Mouse (Mus musculus) CH12F3 (cell line): ENCODE measurements around the gene Traf5.

Source experiments
- in situ Hi-C: fragments of 300-500 bp; cut with MboI; formaldehyde crosslinking; loops from 2 replicates; pipeline ENCODE4 v1.14.3; 2020; ENCODE audit warnings: low sequenced_read_pairs

Traf5 gene

DNA sequence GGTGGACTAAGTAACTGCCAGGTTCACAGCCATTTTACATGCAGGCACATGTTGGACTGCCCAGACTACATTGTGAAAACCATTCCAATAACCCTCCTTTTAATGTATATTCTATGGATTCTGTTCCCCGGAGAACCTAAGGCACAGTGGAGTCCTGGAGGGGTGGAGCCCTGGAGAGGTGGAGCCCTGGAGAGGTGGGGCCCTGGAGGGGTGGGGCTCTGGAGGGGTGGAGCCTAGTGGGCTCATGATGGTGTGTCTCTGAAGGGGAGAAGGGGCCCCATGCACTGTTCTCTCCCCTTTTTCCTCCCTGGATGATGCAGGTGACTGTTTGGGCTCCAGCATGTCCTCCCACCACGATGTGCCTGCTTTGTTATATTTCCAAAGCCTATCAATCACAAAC lies 24.2 kb downstream of the Traf5 start:
- in situ Hi-C loops = no loop called here

DNA sequence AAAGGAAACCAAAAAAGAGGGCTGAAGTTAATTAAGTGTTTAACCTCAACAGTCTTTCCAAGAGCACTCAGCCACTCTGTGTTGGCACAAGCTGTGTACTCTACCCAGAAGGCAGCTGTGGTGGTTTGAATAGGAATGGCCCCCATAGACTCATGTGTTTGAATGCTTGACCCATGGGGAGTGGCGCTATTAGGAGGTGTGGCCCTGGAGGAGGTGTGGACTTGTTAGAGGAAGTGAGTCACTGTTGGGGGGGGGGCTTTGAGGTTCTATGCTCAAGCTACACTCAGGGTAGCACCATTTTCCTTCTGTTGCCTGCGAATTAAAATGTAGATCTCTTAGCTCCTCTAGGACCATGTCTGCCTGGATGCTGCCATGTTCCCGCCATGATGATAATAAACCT lies 25.4 kb downstream of the Traf5 start:
- in situ Hi-C loops = no loop called here

DNA sequence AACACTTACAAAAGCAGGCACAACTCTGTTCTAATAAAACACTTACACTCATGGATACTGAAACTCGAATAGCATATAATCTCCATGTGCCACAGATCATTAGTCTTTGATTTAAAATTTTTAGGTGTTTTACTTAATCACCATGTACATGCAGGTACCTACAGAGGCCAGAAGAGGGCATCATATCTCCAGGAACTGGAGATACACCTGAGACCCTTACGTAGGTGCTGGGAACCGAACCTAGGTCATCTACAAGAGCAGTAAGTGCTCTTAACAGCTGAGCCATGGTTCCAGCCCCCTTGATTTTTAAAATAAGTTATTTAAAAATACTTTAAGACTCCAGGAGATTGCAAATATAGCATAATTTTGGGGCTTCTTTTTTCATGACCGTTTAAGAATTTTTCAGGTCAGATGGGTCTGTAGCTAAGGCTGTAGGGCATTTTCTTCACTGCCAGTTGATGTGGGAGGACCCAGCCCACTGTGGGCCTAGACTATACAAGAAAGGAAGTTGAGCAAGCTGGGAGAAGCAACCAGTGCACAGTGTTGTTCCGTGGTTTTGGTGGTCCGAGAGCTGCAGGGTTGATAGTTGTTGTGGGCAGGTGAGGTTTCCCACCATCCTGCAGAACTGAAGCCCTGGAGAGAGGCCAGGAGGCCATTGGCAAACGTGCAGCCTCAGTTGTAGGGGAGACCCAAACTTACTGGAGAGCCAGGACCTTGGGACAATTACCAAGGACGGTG lies 29.0 kb downstream of the Traf5 start:
- in situ Hi-C loops = no loop called here

DNA sequence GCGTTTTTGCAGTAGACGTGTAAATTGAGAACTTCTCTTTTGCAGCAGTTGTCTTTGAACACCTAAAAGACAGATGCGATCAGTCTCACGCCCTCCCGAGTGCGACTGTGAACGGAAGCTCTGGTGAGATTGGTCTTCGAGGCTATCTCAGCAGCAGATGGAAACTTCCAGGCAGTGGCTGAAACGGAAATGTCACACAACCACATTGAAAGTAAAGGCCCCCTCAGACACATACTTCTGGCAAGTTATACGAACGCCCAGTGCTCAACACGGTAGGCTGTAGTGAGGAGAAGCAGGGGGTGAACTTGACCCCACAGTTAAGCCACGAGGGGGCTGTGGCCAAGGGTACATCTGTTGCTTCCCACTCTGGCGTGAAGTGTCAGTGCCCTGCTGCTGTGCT lies 29.7 kb downstream of the Traf5 start:
- in situ Hi-C loops = no loop called here

DNA sequence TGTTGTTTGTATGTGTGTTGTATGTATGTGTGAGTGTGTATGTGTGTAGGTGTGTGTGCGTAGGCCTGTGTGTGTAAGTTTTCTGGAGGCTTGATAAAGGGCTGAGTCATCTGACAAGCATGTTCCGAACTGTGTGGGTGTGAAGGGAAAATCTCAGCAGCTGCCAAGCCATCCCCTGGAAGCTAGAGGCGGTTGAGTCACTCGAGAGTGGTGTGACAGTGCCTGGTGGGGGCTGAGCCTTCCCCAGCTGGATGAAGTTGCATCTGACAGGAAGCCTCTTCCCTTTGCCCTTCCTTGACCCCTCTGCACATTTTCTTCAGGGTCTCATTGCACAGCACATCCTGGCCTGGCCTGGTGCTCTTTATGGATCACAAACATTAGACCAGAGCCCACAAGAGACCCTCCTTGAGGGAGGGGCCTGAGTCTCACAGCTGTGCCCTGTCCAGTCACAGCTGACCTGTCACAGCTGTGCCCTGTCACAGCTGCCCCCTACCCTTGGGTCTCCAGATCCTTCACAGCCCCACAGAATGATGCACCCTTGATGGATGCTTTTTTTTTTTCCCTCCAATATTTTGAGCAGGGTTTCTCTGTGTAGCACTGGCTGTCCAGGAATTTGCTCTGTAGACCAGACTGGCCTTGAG lies 30.6 kb downstream of the Traf5 start:
- in situ Hi-C loops = no loop called here

DNA sequence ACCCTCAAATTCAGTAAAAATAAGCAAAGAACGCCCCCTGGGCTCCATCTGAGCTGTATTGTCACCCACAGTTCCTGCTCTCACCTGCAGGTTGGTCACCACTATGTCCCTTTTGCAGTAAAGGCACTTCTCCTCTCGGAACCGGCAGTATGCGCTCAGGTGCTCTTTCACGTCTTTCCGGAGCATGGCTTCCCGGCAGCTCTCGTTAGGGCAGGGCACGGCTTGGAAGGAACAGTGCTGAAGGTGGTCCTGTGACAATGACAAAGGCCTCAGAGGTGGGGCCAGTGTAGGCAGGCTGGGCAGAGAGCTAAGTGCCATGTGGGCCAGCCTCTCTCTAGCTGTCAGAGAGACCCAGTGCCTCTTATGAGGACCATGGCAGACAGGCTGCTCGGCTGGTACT lies 33.4 kb downstream of the Traf5 start:
- in situ Hi-C loops = no loop called here

DNA sequence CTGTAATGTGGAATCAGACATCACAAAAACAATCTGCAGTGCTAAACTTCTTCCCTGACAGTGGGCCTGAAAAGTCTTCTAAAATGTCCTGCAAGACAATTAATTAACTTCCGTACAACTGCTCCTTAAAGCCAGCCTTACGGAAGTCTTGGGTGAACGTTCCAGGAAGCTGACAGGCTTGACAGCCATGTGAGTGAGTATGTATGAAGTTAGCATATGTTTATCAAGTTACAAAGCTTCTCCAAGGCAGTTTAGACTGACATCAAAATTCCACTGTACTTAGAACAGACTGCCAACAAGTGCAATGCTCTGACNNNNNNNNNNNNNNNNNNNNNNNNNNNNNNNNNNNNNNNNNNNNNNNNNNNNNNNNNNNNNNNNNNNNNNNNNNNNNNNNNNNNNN lies 38.6 kb downstream of the Traf5 start:
- in situ Hi-C loops = no loop called here

DNA sequence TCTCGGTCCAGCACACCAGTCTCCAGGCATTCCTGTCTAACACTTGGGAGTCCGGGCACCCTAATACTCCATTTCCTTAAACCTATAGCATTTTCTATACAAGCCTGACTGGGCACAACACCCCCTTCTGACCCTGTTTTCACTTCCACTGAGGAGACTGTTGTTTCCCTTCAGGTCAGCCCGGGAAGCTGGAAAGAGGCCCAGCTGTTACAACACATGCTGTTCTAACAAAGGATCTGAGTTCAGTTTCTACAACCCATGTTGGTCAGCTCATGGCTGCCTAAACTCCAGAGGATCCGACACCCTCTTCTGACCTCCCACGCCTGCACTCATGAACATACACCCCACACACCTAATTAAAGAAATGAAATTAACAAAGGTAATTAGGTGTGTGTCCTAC lies 39.4 kb downstream of the Traf5 start:
- in situ Hi-C loops = no loop called here

DNA sequence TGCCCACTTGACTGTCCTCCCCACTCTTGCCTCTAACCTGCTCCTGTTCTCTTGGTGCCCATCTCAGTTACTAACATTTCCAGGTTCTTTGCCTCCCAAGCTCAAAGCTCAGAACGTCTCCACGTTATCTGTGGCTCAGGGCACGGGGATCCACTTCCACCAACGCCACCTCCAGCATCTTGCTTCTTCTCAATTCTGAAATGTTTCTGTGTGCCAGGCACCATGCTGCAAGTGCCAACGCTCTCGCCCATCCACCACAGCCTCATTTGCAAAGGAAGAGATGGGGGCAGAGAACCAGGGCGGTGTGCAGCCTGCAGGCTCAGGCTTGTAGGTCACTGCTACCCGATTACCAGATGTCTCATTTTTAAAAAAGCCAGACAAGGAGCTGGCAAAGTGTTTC lies 39.9 kb downstream of the Traf5 start:
- in situ Hi-C loops = no loop called here

DNA sequence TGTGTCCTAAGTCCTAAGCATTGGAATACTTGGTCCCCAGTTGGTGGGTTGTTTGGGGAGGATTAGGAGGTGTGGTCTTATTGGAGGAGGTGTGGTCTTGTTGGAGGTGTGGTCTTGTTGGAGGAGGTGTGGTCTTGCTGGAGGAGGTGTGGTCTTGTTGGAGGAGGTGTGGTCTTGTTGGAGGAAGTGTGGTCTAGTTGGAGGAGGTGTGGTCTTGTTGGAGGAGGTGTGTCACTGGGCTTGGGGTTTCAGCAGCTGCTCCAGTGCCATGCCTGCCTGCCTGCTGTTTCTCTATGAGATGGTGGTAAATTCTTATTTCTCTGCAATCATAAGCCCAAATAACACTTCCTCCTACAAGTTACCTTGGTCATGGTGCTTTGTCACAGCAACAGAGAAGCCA lies 93.3 kb downstream of the Traf5 start:
- in situ Hi-C loops = no loop called here

DNA sequence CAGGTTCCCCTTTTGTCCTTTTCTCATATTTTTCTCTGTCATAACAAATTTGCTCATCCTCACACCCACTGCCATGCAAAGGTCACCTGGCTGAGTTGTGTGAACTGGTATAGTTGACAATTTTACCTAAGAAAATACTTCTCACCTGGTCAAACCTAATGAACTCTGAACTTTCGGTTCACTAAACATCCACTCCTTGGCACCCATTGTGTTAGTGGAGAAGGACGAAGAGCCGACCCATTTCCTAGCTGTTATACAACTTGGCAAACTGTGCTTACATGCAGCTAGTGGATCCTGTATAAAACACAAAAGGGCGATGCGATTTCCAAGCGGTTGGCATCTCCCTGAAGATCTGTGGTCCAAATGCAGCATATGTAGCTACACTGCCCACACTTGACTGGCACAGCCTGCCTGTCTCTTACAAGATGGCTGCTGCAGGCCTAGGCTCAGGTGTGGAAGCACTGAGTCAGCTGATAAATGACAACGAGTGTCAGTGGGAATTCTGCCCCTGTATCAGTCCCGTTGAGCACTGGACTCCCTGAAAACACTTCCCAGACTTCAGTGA lies 95.7 kb downstream of the Traf5 start:
- in situ Hi-C loops = no loop called here

DNA sequence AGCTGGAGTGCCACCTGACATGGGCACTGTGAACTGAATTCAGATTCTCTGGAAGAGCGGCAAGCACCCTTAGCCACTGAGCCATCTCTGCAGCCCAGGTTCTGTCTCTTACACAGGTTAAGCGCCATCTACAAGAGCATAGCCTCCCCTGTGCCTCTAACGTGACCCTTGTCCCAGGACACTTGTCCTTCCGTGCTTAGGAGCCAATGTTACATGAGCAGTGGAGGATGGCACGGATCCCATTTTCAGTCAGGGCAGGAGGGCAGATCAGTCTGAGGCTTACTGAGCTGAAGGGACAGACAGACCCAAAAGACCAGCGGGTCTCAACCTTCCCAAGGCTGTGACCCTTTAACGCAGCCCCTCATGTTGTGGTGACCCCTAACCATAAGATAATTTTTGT lies 96.4 kb downstream of the Traf5 start:
- in situ Hi-C loops = no loop called here

DNA sequence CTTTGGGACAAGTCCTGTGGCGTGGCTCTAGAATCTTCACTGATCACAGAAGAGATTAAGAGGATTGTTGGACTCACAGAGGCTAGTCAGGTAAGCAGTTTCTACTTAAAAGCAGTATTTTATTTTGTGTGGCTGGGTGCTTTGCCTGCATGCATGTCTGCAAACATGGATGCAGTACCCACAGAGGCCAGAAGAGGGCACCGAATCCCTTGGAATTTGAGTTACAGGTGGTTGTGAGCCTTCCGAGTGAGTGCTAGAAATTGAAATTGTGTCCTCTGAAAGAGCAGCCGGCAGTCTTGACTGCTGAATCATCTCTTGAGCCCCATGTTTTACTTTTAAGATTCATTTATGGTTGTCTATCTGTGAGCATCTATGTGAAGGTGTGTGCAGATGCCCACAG lies 96.9 kb downstream of the Traf5 start:
- in situ Hi-C loops = no loop called here

DNA sequence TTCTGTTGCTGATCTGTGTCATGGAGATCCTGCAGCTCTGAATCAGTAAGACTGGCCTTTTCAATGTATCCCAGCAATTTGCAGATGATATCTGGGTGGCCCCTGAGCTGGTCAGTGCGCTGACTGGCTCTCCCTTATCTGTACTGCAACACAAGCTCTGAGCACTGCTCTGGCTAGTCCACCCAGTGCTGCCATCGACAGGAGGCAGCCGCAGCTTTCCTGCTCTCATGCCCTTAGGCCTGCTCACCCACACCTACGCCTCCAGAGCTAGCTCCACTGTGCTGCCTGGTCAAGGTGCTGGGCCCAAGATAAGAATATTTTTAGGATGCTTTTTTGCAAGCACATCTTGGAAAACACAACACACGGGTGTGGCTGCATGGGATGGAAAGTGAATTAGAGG lies 97.9 kb downstream of the Traf5 start:
- in situ Hi-C loops = no loop called here

DNA sequence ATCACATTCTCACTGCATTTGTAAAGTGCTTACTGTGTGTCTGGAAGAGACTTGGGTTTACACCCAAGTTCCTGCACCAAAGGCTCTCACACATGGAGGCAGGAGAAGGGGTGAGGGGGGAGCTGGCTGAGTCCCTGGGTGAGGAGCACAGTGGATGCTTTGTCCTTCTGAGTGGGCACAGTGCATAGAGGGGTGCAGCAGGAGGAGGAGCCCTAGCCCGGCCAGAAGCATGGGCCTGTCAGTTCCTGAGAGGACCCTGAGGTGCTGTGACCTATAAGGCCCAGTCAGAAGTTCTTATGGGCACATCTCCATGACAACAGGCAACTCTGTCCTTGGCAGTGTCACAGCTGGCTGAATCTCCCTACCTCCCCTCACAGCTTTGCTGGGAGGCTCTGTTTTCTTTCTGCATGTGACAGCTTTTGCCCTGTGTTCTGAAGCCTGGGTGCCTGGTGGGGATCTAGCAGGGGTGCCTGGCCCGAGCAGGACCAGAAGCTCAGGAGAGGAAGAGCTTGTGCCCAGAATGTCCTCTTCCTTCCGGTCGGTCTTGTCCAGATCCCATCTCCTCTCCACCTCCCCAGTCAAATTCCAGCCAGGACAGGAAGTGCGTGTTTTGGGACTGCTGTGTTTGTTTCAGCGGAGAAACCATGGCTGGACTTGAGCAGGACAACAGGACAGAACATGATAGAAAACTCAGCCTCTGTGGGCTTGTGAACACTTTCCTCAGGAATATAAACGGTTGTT lies 100.1 kb downstream of the Traf5 start:
- in situ Hi-C loops = no loop called here

DNA sequence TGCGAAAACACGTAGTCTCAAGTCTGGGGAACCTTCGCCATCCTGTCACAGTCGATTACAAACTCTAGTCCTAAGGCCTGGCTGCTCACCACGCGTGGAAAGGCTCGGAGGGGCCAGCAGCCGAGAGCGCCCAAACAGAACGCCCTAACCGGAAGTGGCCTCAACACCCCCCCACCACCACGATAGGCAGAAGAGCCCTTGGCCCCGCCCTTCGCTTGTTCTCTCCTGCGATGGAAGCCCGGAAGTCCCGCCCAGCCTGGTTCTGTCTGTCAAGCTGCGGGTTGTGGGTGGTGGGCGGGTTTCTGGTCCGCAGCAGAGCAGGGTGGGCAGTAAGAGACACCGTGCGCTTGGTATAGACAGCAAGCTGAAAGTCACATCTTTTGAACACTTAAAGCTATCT lies 102.4 kb downstream of the Traf5 start:
- in situ Hi-C loops = no loop called here

DNA sequence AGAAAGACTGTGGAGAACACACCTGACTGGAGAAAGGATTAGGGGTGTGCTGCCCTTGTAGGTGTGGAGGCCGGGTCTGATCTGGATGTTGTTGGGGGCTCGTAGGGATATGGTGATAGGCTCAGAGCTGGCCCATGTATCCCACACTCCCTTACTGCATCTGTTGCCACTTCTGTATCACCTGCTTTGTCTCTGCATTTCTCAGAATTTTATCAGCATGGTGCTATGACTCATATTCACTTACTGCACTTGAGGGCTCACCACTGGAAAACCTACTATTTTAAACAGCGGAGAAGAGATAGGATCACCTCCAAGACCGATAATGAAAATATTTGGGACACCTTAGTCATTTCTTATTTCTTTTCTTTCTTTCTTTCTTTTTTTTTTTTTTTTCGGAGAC lies 103.3 kb downstream of the Traf5 start:
- in situ Hi-C loops = no loop called here

DNA sequence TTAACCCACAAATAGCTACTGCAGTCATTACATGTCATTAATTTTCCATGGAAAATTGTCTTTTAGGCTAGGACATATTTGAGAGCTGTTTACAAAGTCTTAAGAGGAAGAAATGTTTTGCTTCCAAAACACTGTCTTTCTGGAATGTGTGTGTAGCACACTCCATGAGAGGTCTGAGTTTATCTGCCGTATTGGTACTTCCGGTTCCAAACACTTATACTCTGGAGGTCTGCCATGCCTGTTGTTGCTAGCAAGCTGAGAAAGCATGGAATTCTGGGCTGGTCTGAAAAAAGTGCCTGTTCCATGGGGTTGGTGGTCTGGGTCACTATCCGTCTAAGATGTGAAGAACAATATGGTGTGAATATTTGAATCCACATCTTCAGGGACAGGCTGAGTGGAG lies 103.7 kb downstream of the Traf5 start:
- in situ Hi-C loops = no loop called here

DNA sequence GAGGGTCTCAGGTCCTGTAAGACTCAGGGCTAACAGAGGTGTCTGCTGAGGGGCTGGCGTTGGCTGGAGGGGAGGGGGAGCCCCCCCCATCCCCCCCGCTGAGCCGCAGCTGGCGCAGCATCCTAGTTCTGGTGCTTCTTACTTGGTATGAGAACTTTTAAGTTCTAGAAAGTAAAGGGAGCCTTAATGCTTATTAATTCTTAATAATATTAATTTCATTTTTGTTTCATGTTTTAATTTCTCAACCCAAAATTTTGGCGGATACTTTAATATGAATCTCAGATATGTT lies 104.9 kb downstream of the Traf5 start:
- in situ Hi-C loops = no loop called here

DNA sequence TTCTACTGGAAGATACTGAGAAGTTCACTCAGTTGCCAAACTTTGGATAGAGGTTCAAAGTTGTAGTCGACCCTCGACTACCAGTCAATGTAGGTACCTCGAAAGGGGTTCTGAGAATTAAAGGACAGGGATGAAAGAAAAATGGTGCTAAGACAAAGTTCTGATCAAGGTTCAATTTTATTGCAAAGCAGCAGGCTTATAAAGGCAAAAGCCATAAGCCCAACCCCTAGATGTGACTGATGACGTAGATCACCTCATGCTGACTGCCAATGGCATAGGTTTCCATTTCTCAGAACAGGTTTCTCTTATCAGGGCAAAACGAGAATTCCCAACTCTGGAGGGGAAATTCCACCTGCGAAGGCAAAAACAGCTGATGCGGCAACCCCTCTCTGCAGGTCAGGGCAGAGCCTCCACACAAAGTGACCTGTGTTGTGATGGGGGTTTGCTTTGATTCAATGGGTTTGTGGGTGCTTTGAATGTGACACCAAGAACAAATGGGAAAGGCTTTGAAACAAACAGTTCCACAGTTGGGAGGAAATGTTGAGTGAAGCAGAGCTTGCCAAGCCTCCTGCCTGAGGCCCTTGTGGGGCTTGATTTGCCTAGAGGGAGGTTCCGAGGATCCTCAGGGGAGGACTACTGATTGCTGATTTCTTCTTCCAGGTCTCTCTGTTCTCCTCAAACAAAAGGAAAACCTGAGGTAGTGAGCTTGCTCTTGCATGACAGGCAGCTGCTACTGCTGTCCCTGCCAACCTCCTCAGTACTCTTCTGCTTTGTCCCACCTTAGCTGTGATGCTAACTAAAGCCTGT lies 105.5 kb downstream of the Traf5 start:
- in situ Hi-C loops = no loop called here

DNA sequence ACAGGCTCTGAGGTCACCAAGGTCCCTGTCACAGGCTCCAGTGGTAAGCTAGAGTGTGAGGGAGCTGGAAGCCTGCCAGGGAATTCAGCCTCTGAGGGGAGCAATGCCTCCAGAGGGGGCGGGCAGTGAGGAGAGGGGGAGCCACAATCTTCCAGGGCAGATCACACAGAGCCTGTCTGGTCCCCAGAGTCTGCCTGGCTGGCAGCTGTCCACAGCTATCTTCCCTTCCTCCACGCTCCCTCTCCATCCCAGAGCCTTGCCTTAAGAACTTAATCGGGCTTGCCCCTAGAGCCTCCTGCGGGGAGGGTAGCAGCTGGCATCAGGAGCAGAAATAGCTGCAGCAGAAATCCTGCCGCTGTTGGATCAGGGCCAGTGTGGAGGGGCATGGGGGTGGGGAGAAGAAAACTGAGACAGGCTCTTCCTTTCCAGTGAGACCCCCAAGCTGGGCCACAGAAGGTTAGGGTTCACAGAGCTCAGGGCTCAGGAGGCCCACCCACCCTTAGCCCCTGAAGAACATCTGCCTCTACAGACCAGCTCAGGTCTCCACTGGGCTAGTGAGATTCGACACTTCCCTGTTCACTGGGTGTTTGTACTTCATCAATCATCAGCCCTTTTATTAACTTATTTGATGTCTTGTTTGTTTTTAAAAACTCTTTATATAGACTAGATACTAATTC lies 110.8 kb downstream of the Traf5 start:
- in situ Hi-C loops = no loop called here
